Mouse (Mus musculus): ENCODE data around the gene Mtx1. TPM values are rescaled to one million over a fixed set of nuclear protein-coding genes. Genes with fewer than 3 reads are reported as not detected.

Mtx1 gene
- polyA plus RNA-seq, 1 experiment from 2014 or later = 167 TPM

DNA sequence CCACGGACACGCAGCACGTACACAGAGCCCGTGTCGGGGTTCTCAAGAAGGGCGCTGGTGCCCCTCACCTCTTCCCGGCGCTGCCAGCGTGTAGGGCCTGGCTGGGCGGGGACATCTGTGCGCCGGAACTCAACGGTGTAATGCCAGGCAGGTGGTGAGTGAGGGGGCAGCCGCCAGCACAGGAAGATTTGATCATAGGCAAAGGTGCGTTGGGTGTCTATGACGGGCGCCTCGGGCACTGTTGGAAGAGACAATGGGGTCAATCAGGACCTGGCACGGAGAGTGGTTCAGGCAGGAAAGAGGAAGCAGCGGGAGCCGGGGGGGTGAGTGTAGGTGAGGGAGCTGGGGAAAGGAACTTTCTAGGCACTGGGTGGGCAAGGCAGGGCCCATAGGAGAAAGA is 10.8 kb upstream of the Mtx1 start:
- H3K27ac ChIP-seq = no peak overlapping the region
- H3K36me3 ChIP-seq = no peaks in the 10 kb centered on the region
- H3K9ac ChIP-seq = no peak overlapping the region
- no peaks in the 10 kb centered on the region for H3K9me3 ChIP-seq (replicated peaks)
- H3K27me3 ChIP-seq (replicated peaks) = peaks cover 64% of the 10 kb centered on the region
- peaks cover 7% of the 10 kb centered on the region for H3K4me1 ChIP-seq
- H3K4me2 ChIP-seq = no peak overlapping the region
- ATAC-seq = no peak
- no peak overlapping the region for H3K4me3 ChIP-seq
- WGBS (ENCODE audit: insufficient replicate concordance) = 78% methylated on average over 21 of the region's 21 CpGs

- Histone ChIP-seq H3K4me3 (no peak overlapping the region), H3K27me3 (replicated peaks) (peaks cover 68% of the 10 kb centered on the region)
- WGBS (ENCODE audit: insufficient replicate concordance) = 75% methylated on average over 10 of the region's 10 CpGs
These were observed 9.6 kb upstream of the Mtx1 start for GRCm38 (mm10) chr3:89236516-89236915.

DNA sequence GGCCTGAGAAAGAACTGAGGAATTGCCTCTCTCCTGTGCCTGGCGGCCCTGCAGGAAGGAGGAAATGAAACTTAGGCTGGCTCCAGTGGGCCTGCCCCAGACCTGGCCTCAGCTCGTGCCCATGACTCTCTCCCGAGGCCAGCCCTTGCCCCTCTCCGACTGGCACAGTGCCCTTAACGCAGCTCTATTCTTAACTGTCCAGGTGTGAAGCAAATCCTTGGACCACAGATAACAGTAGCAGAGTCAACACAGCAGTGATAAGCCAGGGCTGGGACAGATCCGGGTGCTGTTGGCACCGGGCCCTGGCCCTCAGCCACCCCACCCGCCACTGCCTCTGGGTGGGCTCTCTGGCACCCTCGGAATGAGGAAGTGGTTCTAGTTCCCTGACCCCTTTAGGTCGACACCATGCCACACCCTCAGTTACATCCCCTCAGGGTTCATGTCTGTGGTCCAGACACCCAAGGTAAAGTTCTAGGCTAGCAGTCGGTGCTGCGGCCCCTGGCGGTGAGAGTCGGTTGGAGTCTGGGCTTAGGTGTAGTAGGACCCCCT is 6.7 kb upstream of the Mtx1 start:
- no peak for ATAC-seq
- WGBS (ENCODE audit: insufficient replicate concordance) = 50% methylated on average over 14 of the region's 14 CpGs
- Histone ChIP-seq H3K36me3 (no peaks in the 10 kb centered on the region), H3K9ac (no peak overlapping the region), H3K27ac (no peak overlapping the region), H3K9me3 (replicated peaks) (no peaks in the 10 kb centered on the region), H3K4me2 (no peak overlapping the region), H3K4me3 (no peak overlapping the region), H3K27me3 (replicated peaks) (peaks cover 85% of the 10 kb centered on the region), H3K4me1 (peaks cover 10% of the 10 kb centered on the region)

More at GRCm38 (mm10) chr3:89236516-89236915, 9.6 kb upstream of the Mtx1 start:
- Histone ChIP-seq H3K4me2 (no peak overlapping the region), H3K9me3 (replicated peaks) (no peaks in the 10 kb centered on the region), H3K4me1 (peaks cover 10% of the 10 kb centered on the region), H3K9ac (no peak overlapping the region), H3K27ac (no peak overlapping the region), H3K36me3 (no peaks in the 10 kb centered on the region)
- no peak for ATAC-seq

- no peak overlapping the region for H3K27ac ChIP-seq
- no peaks in the 10 kb centered on the region for H3K36me3 ChIP-seq
- no peak for ATAC-seq
- peaks cover 85% of the 10 kb centered on the region for H3K27me3 ChIP-seq (replicated peaks)
- H3K9me3 ChIP-seq (replicated peaks) = no peaks in the 10 kb centered on the region
- H3K4me2 ChIP-seq = no peak overlapping the region
- no peak overlapping the region for H3K4me3 ChIP-seq
- 60% methylated on average over 5 of the region's 6 CpGs for WGBS (ENCODE audit: insufficient replicate concordance)
- H3K9ac ChIP-seq = no peak overlapping the region
- peaks cover 16% of the 10 kb centered on the region for H3K4me1 ChIP-seq
These were observed 5.7 kb upstream of the Mtx1 start for GRCm38 (mm10) chr3:89232614-89233013.

GRCm38 (mm10) chr3:89231772-89232275 is 4.9 kb upstream of the Mtx1 start:
- no peaks in the 10 kb centered on the region for H3K36me3 ChIP-seq
- H3K9me3 ChIP-seq (replicated peaks) = no peaks in the 10 kb centered on the region
- no peak overlapping the region for H3K9ac ChIP-seq
- no peak for ATAC-seq
- peaks cover 24% of the 10 kb centered on the region for H3K4me1 ChIP-seq
- no peak overlapping the region for H3K4me2 ChIP-seq
- no peak overlapping the region for H3K27ac ChIP-seq
- 65% methylated on average over 16 of the region's 16 CpGs for WGBS (ENCODE audit: insufficient replicate concordance)
- no peak overlapping the region for H3K4me3 ChIP-seq
- peaks cover 89% of the 10 kb centered on the region for H3K27me3 ChIP-seq (replicated peaks)

- H3K4me1 ChIP-seq = peaks cover 29% of the 10 kb centered on the region
- H3K4me3 ChIP-seq = no peak overlapping the region
- no peaks in the 10 kb centered on the region for H3K9me3 ChIP-seq (replicated peaks)
- 21% methylated on average over 7 of the region's 7 CpGs for WGBS (ENCODE audit: insufficient replicate concordance)
- no peaks in the 10 kb centered on the region for H3K36me3 ChIP-seq
- H3K9ac ChIP-seq = no peak overlapping the region
- H3K4me2 ChIP-seq = no peak overlapping the region
- no peak overlapping the region for H3K27ac ChIP-seq
- H3K27me3 ChIP-seq (replicated peaks) = peaks cover 89% of the 10 kb centered on the region
- no peak for ATAC-seq
These were observed 4.5 kb upstream of the Mtx1 start for GRCm38 (mm10) chr3:89231345-89231744.

DNA sequence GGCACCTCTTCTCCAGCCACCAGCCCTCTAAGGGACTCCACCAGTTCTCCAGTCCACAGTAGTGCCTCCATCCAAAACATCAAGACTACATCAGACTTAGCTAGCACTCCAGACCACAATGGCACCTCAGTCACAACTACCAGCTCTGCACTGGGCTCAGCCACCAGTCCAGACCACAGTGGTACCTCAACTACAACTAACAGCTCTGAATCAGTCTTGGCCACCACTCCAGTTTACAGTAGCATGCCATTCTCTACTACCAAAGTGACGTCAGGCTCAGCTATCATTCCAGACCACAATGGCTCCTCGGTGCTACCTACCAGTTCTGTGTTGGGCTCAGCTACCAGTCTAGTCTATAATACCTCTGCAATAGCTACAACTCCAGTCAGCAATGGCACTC is 3.7 kb upstream of the Mtx1 start:
- no peaks in the 10 kb centered on the region for H3K36me3 ChIP-seq
- no peaks in the 10 kb centered on the region for H3K9me3 ChIP-seq (replicated peaks)
- 39% methylated on average over 2 of the region's 2 CpGs for WGBS (ENCODE audit: insufficient replicate concordance)
- peaks cover 34% of the 10 kb centered on the region for H3K4me1 ChIP-seq
- no peak overlapping the region for H3K4me3 ChIP-seq
- H3K27me3 ChIP-seq (replicated peaks) = peaks cover 89% of the 10 kb centered on the region
- no peak overlapping the region for H3K4me2 ChIP-seq
- no peak overlapping the region for H3K27ac ChIP-seq
- no peak overlapping the region for H3K9ac ChIP-seq
- ATAC-seq = no peak

GRCm38 (mm10) chr3:89229276-89229675 is 2.4 kb upstream of the Mtx1 start:
- ATAC-seq = no peak
- 57% methylated on average over 4 of the region's 4 CpGs for WGBS (ENCODE audit: insufficient replicate concordance)
- H3K27ac ChIP-seq = no peak overlapping the region
- peaks cover 89% of the 10 kb centered on the region for H3K27me3 ChIP-seq (replicated peaks)
- H3K9me3 ChIP-seq (replicated peaks) = no peaks in the 10 kb centered on the region
- H3K4me3 ChIP-seq = no peak overlapping the region
- no peak overlapping the region for H3K9ac ChIP-seq
- H3K36me3 ChIP-seq = no peaks in the 10 kb centered on the region
- H3K4me2 ChIP-seq = no peak overlapping the region
- peaks cover 34% of the 10 kb centered on the region for H3K4me1 ChIP-seq

- H3K36me3 ChIP-seq = no peaks in the 10 kb centered on the region
- H3K9ac ChIP-seq = peak within 1 kb of the TSS; percentile 59
- no peak for ATAC-seq
- H3K4me2 ChIP-seq = peak within 1 kb of the TSS; percentile 76
- WGBS (ENCODE audit: insufficient replicate concordance) = 40% methylated on average over 9 of the region's 10 CpGs
- H3K4me1 ChIP-seq = peaks cover 34% of the 10 kb centered on the region
- no peaks in the 10 kb centered on the region for H3K9me3 ChIP-seq (replicated peaks)
- no peak within 1 kb of the TSS for H3K27ac ChIP-seq
- peaks cover 89% of the 10 kb centered on the region for H3K27me3 ChIP-seq (replicated peaks)
- peak within 1 kb of the TSS; percentile 55 for H3K4me3 ChIP-seq
These were observed 1.9 kb upstream of the Mtx1 start, which contains the start of gene Muc1 for GRCm38 (mm10) chr3:89228836-89229235. Muc1 (plus strand) TSS chr3:89229057.

DNA sequence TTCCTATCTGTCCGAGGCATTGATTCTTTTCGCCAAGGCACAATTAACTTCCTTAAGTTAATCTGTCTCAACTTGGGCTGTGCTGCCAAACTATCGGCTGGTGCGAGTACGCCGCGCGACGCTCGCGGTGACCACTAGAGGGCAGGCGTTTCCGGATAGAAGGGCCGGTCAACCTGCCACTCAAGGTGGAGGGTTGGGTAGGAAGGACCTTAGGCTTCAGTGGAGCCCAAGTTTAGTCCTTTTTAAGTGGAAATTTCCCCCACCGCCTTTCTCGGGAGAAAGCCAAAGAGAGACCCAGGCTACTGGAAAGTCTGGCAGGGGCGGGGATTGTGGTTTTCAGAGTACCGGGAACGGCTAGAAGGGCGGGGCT is 1.3 kb upstream of the Mtx1 start:
- no peaks in the 10 kb centered on the region for H3K9me3 ChIP-seq (replicated peaks)
- peak overlapping the region; percentile 59 for H3K9ac ChIP-seq
- ATAC-seq = peak; percentile 54
- H3K4me3 ChIP-seq = peak overlapping the region; percentile 55
- H3K27me3 ChIP-seq (replicated peaks) = peaks cover 96% of the 10 kb centered on the region
- peaks cover 34% of the 10 kb centered on the region for H3K4me1 ChIP-seq
- peak overlapping the region; percentile 76 for H3K4me2 ChIP-seq
- no peaks in the 10 kb centered on the region for H3K36me3 ChIP-seq
- under 1% methylated on average over 20 of the region's 20 CpGs for WGBS (ENCODE audit: insufficient replicate concordance)
- no peak overlapping the region for H3K27ac ChIP-seq

DNA sequence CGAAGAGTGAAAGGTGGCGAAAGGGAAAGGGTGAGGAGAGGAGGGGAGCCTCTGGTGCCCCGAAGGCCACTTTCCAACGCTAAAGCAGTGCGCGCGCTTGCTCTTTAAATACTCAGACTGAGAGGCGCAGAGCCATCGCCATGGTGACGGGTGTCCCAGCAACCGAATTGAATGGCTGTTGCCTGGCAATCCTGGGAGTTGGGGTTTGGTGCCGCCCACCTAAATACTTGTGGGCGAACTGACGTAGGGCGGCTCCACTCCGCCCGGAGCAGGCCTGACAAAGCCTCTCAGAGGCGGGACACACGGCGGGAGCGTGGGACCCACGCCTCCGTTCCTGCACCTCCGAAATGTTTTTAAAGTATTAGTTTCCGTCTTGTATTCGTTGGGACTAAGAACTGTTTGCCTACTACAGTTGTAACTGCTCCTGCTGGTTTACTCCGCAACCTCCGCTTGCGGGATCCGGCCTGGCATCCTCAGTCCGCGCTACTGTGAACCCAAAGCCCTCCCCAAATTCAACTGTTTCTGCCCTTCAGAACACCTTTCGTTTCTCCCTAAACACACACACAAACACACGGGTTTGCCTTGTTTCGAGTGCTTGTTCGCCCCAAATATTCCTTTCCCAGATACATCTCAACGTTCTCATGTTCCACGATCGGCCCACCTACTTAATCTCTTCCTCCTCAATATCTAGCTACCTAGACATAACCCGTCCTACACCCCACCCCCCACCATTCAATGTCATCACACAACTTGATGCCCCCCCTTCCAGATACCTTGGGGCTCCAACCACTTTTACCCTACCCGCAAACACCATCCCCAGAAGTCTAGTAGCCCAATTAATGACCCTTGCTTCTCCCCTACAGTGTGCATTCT is 655 bp upstream of the Mtx1 start:
- H3K9ac ChIP-seq = peak overlapping the region; percentile 1
- no peak overlapping the region for H3K27ac ChIP-seq
- peak overlapping the region; percentile 55 for H3K4me3 ChIP-seq
- no peaks in the 10 kb centered on the region for H3K36me3 ChIP-seq
- H3K4me1 ChIP-seq = peaks cover 32% of the 10 kb centered on the region
- peak; percentile 35 for ATAC-seq
- WGBS (ENCODE audit: insufficient replicate concordance) = 6% methylated on average over 41 of the region's 41 CpGs
- H3K9me3 ChIP-seq (replicated peaks) = no peaks in the 10 kb centered on the region
- H3K4me2 ChIP-seq = peak overlapping the region; percentile 76
- peaks cover 95% of the 10 kb centered on the region for H3K27me3 ChIP-seq (replicated peaks)

- Histone ChIP-seq H3K27me3 (replicated peaks) (peaks cover 87% of the 10 kb centered on the region), H3K36me3 (no peaks in the 10 kb centered on the region), H3K27ac (no peak overlapping the region), H3K4me1 (peaks cover 31% of the 10 kb centered on the region), H3K4me3 (no peak overlapping the region), H3K9ac (no peak overlapping the region), H3K9me3 (replicated peaks) (no peaks in the 10 kb centered on the region), H3K4me2 (0 out of 2 replicates have a peak overlapping the region, but pooled peaks have one; percentile 9)
- WGBS (ENCODE audit: insufficient replicate concordance) = 37% methylated on average over 11 of the region's 11 CpGs
- no peak for ATAC-seq
These were observed 527 bp downstream of the Mtx1 start for GRCm38 (mm10) chr3:89226361-89226760.

All from liver, embryonic 12.5 days (tissue).